Mouse (Mus musculus) intestine, embryonic 14.5 days (tissue): ENCODE results near the gene Bcas3. TPM values are rescaled to one million over a fixed set of nuclear protein-coding genes. Genes with fewer than 3 reads are reported as not detected.
A peak's percentile ranks its signal among the peaks of the same experiment; 100 is the strongest.

Experiments
- ATAC-seq: fragments of 200-750 bp; cut with Nextera tagmentation; replicated peaks from 2 replicates; pipeline ENCODE4 v1.8.0; 2017; ENCODE audit warnings: low read depth, moderate number of reproducible peaks, moderate TSS enrichment, moderate library complexity; ENCODE audit not compliant: low FRiP score, low TSS enrichment
- DNase-seq: peaks from one replicate; pipeline ENCODE4 v3.0.0-alpha.2; 2018; ENCODE audit warnings: low spot score
- H3K27ac ChIP-seq: fragments of 300-500 bp; sonication (generic); 2 replicates; pipeline ENCODE4 v1.5.1; 2014; ENCODE audit warnings: low read depth, mild to moderate bottlenecking, control low read depth
- H3K27me3 ChIP-seq: fragments of 300-500 bp; sonication (generic); replicated peaks from 2 replicates; pipeline ENCODE4 v1.6.1; 2014; ENCODE audit warnings: low read length, control low read depth; ENCODE audit not compliant: control insufficient read depth, insufficient read depth
- H3K36me3 ChIP-seq: fragments of 300-500 bp; sonication (generic); 2 replicates; pipeline ENCODE4 v1.6.1; 2014; ENCODE audit warnings: low read length, control low read depth; ENCODE audit not compliant: control insufficient read depth, insufficient read depth
- H3K4me1 ChIP-seq: fragments of 300-500 bp; sonication (generic); replicated peaks from 2 replicates; pipeline ENCODE4 v1.6.1; 2014; ENCODE audit warnings: low read length, control low read depth, mixed read lengths; ENCODE audit not compliant: control insufficient read depth, insufficient read depth
- H3K4me2 ChIP-seq: fragments of 300-500 bp; sonication (generic); 2 replicates; pipeline ENCODE4 v1.6.1; 2014; ENCODE audit warnings: low read length
- H3K4me3 ChIP-seq: fragments of 300-500 bp; sonication (generic); 2 replicates; pipeline ENCODE4 v1.5.1; 2014; ENCODE audit warnings: low read depth, low read length, control low read depth, mixed read lengths
- H3K9ac ChIP-seq: fragments of 300-500 bp; sonication (generic); 2 replicates; pipeline ENCODE4 v1.6.1; 2014; ENCODE audit warnings: mild to moderate bottlenecking, low read length
- H3K9me3 ChIP-seq: fragments of 300-500 bp; sonication (generic); 2 replicates; pipeline ENCODE4 v1.6.1; 2016; ENCODE audit warnings: low read length, control low read depth; ENCODE audit not compliant: control insufficient read depth
- WGBS: fragments of 180-500 bp; shearing (Covaris S2); extraction: QIAGEN DNeasy Blood & Tissue Kit; methylation state at CpG from one replicate; pipeline ENCODE4 v1.1.7; 2014; 5-methylcytosine and 5-hydroxymethylcytosine counted together
- polyA plus RNA-seq: library from polyadenylated mRNA; unstranded; fragments of >200 nt; fragmentation: Nextera tagmentation; extraction: Ambion mirVana; gene quantifications from 2 replicates; pipeline ENCODE4 v1.2.1, GENCODE M21; 2014

Bcas3 gene
- polyA plus RNA-seq, 1 experiment from 2014 or later, result 17.9 TPM

DNA sequence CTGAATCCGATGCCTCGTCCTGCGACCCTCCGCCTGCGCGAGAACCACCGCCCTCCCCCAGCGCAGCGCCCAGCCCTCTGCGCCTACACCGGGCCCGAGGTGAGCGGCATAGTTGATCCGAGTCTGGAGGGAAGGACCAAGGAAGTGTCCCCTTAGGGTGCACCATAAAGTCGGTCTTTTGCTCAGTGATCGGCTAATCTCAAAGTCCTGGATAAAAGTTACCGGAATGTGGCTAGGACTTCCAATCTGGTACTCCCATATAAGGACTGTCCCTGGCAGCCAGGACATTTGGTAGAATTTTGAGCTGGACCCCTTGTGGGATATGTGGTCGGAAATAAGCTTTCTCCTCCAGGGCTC lies 484.3 kb downstream of the Bcas3 start:
- Histone ChIP-seq H3K27ac (peak overlapping the region; percentile 67; the same call in 1 of the 2 replicates), H3K9ac (peak overlapping the region; percentile 78), H3K9me3 (no peaks in the 10 kb centered on the region), H3K36me3 (no peaks in the 10 kb centered on the region), H3K4me2 (peak overlapping the region; percentile 84), H3K4me3 (peak overlapping the region; percentile 63), H3K27me3 (peaks cover 88% of the 10 kb centered on the region), H3K4me1 (peaks cover 22% of the 10 kb centered on the region)
- ATAC-seq (no peak), DNase-seq (peak; percentile 72)
- WGBS, result 14% methylated on average over 18 of the region's 18 CpGs

GRCm38 (mm10) chr11:85837648-85838423 lies 484.9 kb downstream of the Bcas3 start:
- H3K4me2 ChIP-seq, result peak overlapping the region; percentile 84
- peaks cover 26% of the 10 kb centered on the region for H3K4me1 ChIP-seq
- peak overlapping the region; percentile 78 for H3K9ac ChIP-seq
- H3K4me3 ChIP-seq, result peak overlapping the region; percentile 63
- WGBS, result 6% methylated on average over 65 of the region's 67 CpGs
- no peak for ATAC-seq
- no peaks in the 10 kb centered on the region for H3K9me3 ChIP-seq
- H3K36me3 ChIP-seq, result no peaks in the 10 kb centered on the region
- peak overlapping the region; percentile 67 for H3K27ac ChIP-seq
- DNase-seq, result peak; percentile 77
- peaks cover 88% of the 10 kb centered on the region for H3K27me3 ChIP-seq

- DNase-seq (no peak), ATAC-seq (no peak)
- WGBS, result 30% methylated on average over 20 of the region's 20 CpGs
- Histone ChIP-seq H3K4me3 (peak overlapping the region; percentile 63), H3K27me3 (peaks cover 86% of the 10 kb centered on the region), H3K9ac (peak overlapping the region; percentile 78), H3K4me2 (peak overlapping the region; percentile 84), H3K27ac (peak overlapping the region; percentile 67), H3K4me1 (peaks cover 33% of the 10 kb centered on the region), H3K9me3 (no peaks in the 10 kb centered on the region), H3K36me3 (no peaks in the 10 kb centered on the region)
Observed at GRCm38 (mm10) chr11:85838424-85839257, 485.7 kb downstream of the Bcas3 start.

DNA sequence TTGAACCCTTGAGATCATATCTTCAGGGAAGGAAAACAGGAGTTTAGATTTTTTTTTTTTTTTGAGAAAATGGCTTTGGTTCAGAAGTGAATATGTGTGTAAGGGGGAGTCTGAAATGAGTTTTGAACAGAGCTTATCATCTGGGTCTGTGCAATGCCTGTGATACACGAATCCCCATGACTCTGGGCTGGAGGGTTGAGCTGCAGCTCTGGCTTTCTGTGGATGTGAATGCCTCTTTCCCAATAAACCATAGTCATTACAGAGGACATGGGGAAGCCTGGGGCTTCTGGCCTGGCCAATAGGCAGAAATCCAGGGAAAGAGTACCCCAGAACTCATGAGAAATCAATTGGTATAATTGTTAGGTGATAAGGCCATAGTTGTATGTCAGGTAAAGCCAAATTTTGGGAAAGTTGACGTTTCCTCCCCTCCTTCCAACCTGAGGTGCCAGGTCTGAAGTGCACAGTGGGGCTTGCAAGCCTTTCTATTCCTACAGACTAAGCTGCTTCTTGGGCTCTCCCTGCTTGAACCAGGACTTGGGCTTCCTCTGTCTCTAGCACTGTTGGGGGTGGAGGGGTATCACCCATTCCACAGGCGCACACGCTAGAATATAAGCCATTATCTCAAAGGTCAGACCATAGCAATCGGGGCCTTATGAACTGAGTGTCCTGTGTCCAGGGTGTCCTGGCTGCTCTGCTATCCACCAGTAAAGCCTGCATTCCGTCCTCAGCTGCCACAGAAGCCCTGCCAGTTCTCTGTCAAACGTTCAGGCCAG lies 486.5 kb downstream of the Bcas3 start:
- peak overlapping the region; percentile 78 for H3K9ac ChIP-seq
- WGBS, result 39% methylated on average over 7 of the region's 7 CpGs
- peak overlapping the region; percentile 67; the same call in 1 of the 2 replicates for H3K27ac ChIP-seq
- H3K4me3 ChIP-seq, result peak overlapping the region; percentile 63
- peak; percentile 68 for DNase-seq
- H3K4me1 ChIP-seq, result peaks cover 33% of the 10 kb centered on the region
- ATAC-seq, result no peak
- H3K9me3 ChIP-seq, result no peaks in the 10 kb centered on the region
- H3K27me3 ChIP-seq, result peaks cover 78% of the 10 kb centered on the region
- no peaks in the 10 kb centered on the region for H3K36me3 ChIP-seq
- peak overlapping the region; percentile 84 for H3K4me2 ChIP-seq

DNA sequence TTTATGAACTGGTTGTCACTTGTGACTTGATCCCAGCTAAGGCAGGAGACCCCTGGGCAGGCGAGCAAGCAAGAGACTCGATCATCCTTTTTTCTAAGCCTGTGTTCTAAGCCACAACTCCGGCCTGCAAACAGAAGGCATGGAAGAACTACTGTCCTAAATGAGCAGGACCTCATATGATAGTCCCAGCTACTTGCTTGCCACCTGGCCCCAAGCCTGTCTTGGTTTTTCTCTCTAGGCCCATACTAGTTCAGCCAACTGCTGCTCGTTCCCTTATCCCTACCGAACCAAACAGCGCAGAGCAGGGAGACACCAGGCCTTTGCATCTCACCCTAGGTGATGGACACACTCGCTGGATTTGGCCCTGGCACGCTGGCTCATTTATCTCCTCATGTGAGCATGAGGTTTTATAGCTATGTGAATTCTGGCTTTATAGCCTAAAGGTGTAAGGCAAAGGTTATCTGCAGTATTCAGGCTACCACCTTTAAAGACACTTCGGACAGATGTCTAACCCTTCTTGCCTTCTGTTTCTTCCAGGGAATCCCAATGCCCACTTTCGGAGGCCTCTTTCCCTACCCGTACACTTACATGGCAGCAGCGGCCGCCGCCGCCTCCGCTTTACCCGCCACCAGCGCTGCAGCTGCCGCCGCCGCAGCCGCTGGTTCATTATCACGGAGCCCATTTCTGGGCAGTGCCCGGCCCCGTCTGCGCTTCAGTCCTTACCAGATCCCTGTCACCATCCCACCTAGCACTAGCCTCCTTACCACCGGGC lies 487.2 kb downstream of the Bcas3 start:
- DNase-seq (no peak), ATAC-seq (no peak)
- Histone ChIP-seq H3K9ac (peak overlapping the region; percentile 78), H3K9me3 (no peaks in the 10 kb centered on the region), H3K27me3 (peaks cover 76% of the 10 kb centered on the region), H3K27ac (peak overlapping the region; percentile 67; the same call in 1 of the 2 replicates), H3K4me2 (peak overlapping the region; percentile 84), H3K36me3 (no peaks in the 10 kb centered on the region), H3K4me1 (peaks cover 33% of the 10 kb centered on the region), H3K4me3 (peak overlapping the region; percentile 63)
- 34% methylated on average over 27 of the region's 27 CpGs for WGBS

DNA sequence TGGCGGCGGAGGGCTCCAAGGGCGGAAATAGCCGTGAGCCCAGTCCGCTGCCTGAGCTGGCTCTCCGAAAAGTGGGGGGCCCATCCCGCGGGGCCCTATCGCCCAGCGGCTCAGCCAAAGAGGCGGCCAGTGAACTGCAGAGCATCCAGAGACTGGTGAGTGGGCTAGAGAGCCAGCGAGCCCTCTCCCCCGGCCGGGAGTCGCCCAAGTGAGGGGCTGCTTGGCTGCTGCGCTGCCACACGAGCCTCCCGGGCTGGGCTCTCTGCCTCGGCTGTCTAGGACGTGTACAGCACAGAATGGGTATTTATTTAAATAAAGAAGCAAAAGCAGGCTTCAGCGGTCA lies 487.8 kb downstream of the Bcas3 start:
- WGBS, result 23% methylated on average over 21 of the region's 21 CpGs
- H3K4me3 ChIP-seq, result peak overlapping the region; percentile 63
- H3K36me3 ChIP-seq, result no peaks in the 10 kb centered on the region

GRCm38 (mm10) chr11:85841211-85841681 lies 488.3 kb downstream of the Bcas3 start:
- peak overlapping the region; percentile 78 for H3K9ac ChIP-seq
- WGBS, result 24% methylated on average over 8 of the region's 8 CpGs
- peak overlapping the region; percentile 84 for H3K4me2 ChIP-seq
- no peaks in the 10 kb centered on the region for H3K9me3 ChIP-seq
- peak overlapping the region; percentile 63 for H3K4me3 ChIP-seq
- peak; percentile 69 for DNase-seq
- ATAC-seq, result no peak
- peaks cover 75% of the 10 kb centered on the region for H3K27me3 ChIP-seq
- H3K27ac ChIP-seq, result peak overlapping the region; percentile 58
- H3K4me1 ChIP-seq, result peaks cover 33% of the 10 kb centered on the region
- H3K36me3 ChIP-seq, result no peaks in the 10 kb centered on the region

More for the DNA sequence above, 487.8 kb downstream of the Bcas3 start:
- ATAC-seq, result no peak
- Histone ChIP-seq H3K27ac (peak overlapping the region; percentile 58), H3K4me1 (peaks cover 33% of the 10 kb centered on the region), H3K4me2 (peak overlapping the region; percentile 84), H3K27me3 (peaks cover 76% of the 10 kb centered on the region), H3K9me3 (no peaks in the 10 kb centered on the region), H3K9ac (peak overlapping the region; percentile 78)
- peak; percentile 72 for DNase-seq
